ENCODE assay signal across 14 mouse cellular contexts in the genomic region with DNA sequence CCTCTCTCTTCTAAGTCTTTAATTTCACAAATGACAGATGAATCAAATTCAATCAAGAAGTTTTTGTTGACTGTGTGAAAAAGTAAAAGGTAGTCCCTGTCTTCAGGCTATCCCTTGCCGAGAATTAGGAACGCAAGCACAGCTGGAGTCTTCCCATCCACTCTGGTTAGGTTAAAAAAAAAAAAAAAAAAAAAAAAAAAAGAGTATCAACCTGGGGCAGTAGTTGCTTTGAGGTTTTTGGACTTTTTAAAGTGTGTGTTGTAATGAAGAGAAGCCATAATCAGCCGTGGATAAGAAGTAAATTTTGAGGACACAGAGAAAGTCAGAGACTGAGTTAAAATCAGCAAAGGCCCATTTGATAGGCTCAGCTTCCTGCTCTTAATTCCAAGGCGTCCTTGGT. TPM values are rescaled to one million over a fixed set of nuclear protein-coding genes. Genes with fewer than 3 reads are reported as not detected.
DNase-seq lines count a peak whose midpoint lies in the region; ATAC-seq and TF ChIP-seq lines count a peak whose summit lies in the region.
"Had no signal": no experiment of that assay in that cellular context is flagged by ENCODE, and none has a peak within 500 bp of the region (broad histone marks: within the 10 kb centered on the region; RNA-seq: fewer than 3 reads in every experiment).

No protein-coding gene starts in this region.

- no peaks in the 10 kb centered on the region for H3K36me3 ChIP-seq in heart, embryonic 14.5 days (ENCODE audit: control insufficient read depth, insufficient read depth, low read length)
- no peaks in the 10 kb centered on the region for H3K36me3 ChIP-seq in lung, embryonic 16.5 days (ENCODE audit: control insufficient read depth, insufficient read depth, low read length)
- peaks cover 4% of the 10 kb centered on the region; the same call in 1 of the 2 replicates for H3K36me3 ChIP-seq in intestine, embryonic 14.5 days (ENCODE audit: control insufficient read depth, insufficient read depth, low read length)
- no peaks in the 10 kb centered on the region for H3K36me3 ChIP-seq in myocyte (ENCODE audit: control insufficient read depth, insufficient read depth)
- H3K36me3 ChIP-seq: hindbrain, embryonic 12.5 days had no signal

- no peak for ATAC-seq in heart, embryonic 14.5 days (ENCODE audit: insufficient number of reproducible peaks, insufficient read depth, low FRiP score, low read depth)
- no peak for ATAC-seq in lung, embryonic 16.5 days (ENCODE audit: low read depth)
- no peak for ATAC-seq in intestine, embryonic 14.5 days (replicated peaks; ENCODE audit: low FRiP score, low TSS enrichment, low read depth)
- ATAC-seq: CD4-positive, CD25-positive, alpha-beta regulatory T cell, adult 4 months had no signal

- H3K27me3 ChIP-seq in heart, embryonic 14.5 days (ENCODE audit: control insufficient read depth, insufficient read depth, low read length), result no peaks in the 10 kb centered on the region
- H3K27me3 ChIP-seq in lung, embryonic 16.5 days (ENCODE audit: control insufficient read depth, insufficient read depth, low read depth, low read length), result no peaks in the 10 kb centered on the region
- no peaks in the 10 kb centered on the region for H3K27me3 ChIP-seq in intestine, embryonic 14.5 days (replicated peaks; ENCODE audit: control insufficient read depth, insufficient read depth, low read length)
- H3K27me3 ChIP-seq in myocyte (ENCODE audit: control insufficient read depth, insufficient read depth, insufficient read length), result no peaks in the 10 kb centered on the region

- no peak for DNase-seq in heart, postnatal 14 days
- DNase-seq in lung, postnatal 25 days (ENCODE audit: low spot score), result no peak
- DNase-seq in intestine, embryonic 14.5 days (ENCODE audit: low spot score), result no peak
- DNase-seq in ovary, postnatal 36 days (ENCODE audit: low spot score), result no peak
- no peak for DNase-seq in left cerebral cortex, postnatal 14 days (ENCODE audit: low spot score in 2 of 2)
- DNase-seq: cerebellum, postnatal 10 days; gastrocnemius, postnatal 14 days had no signal

- no peak overlapping the region; a peak in 1 of 4 replicates for H3K4me3 ChIP-seq in heart, embryonic 14.5 days (ENCODE audit: control insufficient read depth in 1 of 2, insufficient read depth in 1 of 2, low read depth in 1 of 2, low read length in 2 of 2)
- no peak overlapping the region for H3K4me3 ChIP-seq in lung, embryonic 16.5 days (ENCODE audit: low read length)
- H3K4me3 ChIP-seq in intestine, embryonic 14.5 days (ENCODE audit: low read depth, low read length), result 0 out of 2 replicates have a peak overlapping the region, but pooled peaks have one; percentile 97
- H3K4me3 ChIP-seq in myocyte, result peak overlapping the region; percentile 69

- H3K4me2 ChIP-seq in heart, embryonic 14.5 days (ENCODE audit: low read length), result peak overlapping the region; percentile 80; the same call in 1 of the 2 replicates
- peak overlapping the region; percentile 68; the same call in 1 of the 2 replicates for H3K4me2 ChIP-seq in lung, embryonic 16.5 days (ENCODE audit: low read depth, low read length)
- H3K4me2 ChIP-seq in intestine, embryonic 14.5 days (ENCODE audit: low read length), result no peak overlapping the region
- peak overlapping the region; percentile 67 for H3K4me2 ChIP-seq in myocyte (ENCODE audit: low read depth)

- intact Hi-C loops in heart, postnatal 14 days (cut with DNase I), result loop anchor here (5.0 kb wide), 1 partner anchor 136 kb away; the partner anchor contains the start of gene Atp5e
- intact Hi-C loops in left cerebral cortex, postnatal 14 days (cut with DNase I), result no loop called here

- 58% methylated on average over 4 of the region's 4 CpGs for WGBS in heart, embryonic 14.5 days
- 69% methylated on average over 4 of the region's 4 CpGs for WGBS in lung, embryonic 16.5 days
- WGBS in intestine, embryonic 14.5 days, result 71% methylated on average over 4 of the region's 4 CpGs

- H3K9me3 ChIP-seq in heart, embryonic 14.5 days (ENCODE audit: control insufficient read depth, low read length), result 0 out of 2 replicates have a peak, but pooled peaks cover 4% of the 10 kb centered on the region
- peaks cover 7% of the 10 kb centered on the region; the same call in 1 of the 2 replicates for H3K9me3 ChIP-seq in lung, embryonic 16.5 days (ENCODE audit: control insufficient read depth, low read length)
- no peaks in the 10 kb centered on the region for H3K9me3 ChIP-seq in intestine, embryonic 14.5 days (ENCODE audit: control insufficient read depth, low read length)

- no peak overlapping the region for H3K9ac ChIP-seq in heart, embryonic 14.5 days (ENCODE audit: low read length)
- H3K9ac ChIP-seq in lung, embryonic 16.5 days (ENCODE audit: low read length), result no peak overlapping the region
- H3K9ac ChIP-seq in intestine, embryonic 14.5 days (ENCODE audit: low read length), result no peak overlapping the region
- H3K9ac ChIP-seq: hindbrain, embryonic 12.5 days had no signal

- H3K27ac ChIP-seq in heart, embryonic 14.5 days (replicated peaks in 1 of 2; ENCODE audit: control insufficient read depth in 1 of 2, insufficient read depth in 1 of 2, low read depth in 2 of 2, low read length in 2 of 2), result no peak overlapping the region
- no peak overlapping the region for H3K27ac ChIP-seq in lung, embryonic 16.5 days (ENCODE audit: low read length)
- H3K27ac ChIP-seq in intestine, embryonic 14.5 days (ENCODE audit: low read depth), result no peak overlapping the region
- H3K27ac ChIP-seq: hindbrain, embryonic 12.5 days; layer of hippocampus, adult 2 months had no signal

- no peak for TF ChIP-seq POLR2A in myocyte (IDR thresholded peaks at IDR 0.05; ENCODE audit: insufficient read length, low read depth)

- no peak overlapping the region for H3ac ChIP-seq in myocyte (ENCODE audit: control insufficient read depth, insufficient read length)

- H3K79me2 ChIP-seq in myocyte (ENCODE audit: control insufficient read depth, insufficient read depth), result peaks cover 9% of the 10 kb centered on the region

- peaks cover 0 to 7% of the 10 kb centered on the region in 2 experiments; a peak in 2 of 4 replicates for H3K4me1 ChIP-seq in heart, embryonic 14.5 days (ENCODE audit: control insufficient read depth in 2 of 2, insufficient read depth in 2 of 2, low read length in 2 of 2)
- peaks cover 5% of the 10 kb centered on the region; the same call in 1 of the 2 replicates for H3K4me1 ChIP-seq in lung, embryonic 16.5 days (replicated peaks; ENCODE audit: control insufficient read depth, insufficient read depth, low read length)
- H3K4me1 ChIP-seq in intestine, embryonic 14.5 days (replicated peaks; ENCODE audit: control insufficient read depth, insufficient read depth, low read length), result no peaks in the 10 kb centered on the region

TF ChIP-seq in myocyte, 11 proteins besides CTCF, POLR2A, EP300 and RAD21:
- TF ChIP-seq TCF3 (IDR thresholded peaks at IDR 0.05; ENCODE audit: insufficient read length, low read depth), result no peak
- no peak for TF ChIP-seq REST (IDR thresholded peaks at IDR 0.05; ENCODE audit: insufficient read depth, insufficient read length)
- TF ChIP-seq TCF12 (IDR thresholded peaks at IDR 0.05; ENCODE audit: insufficient read depth, poor library complexity, severe bottlenecking), result no peak
- TF ChIP-seq SRF (IDR thresholded peaks at IDR 0.05; ENCODE audit: control insufficient read depth, insufficient read length, low read depth), result no peak
- no peak for TF ChIP-seq MYOG (IDR thresholded peaks at IDR 0.05; ENCODE audit: control insufficient read depth in 1 of 3, insufficient read depth in 1 of 3, insufficient read length in 2 of 3, low read depth in 2 of 3)
- no peak for TF ChIP-seq USF1 (IDR thresholded peaks at IDR 0.05; ENCODE audit: low read depth)
- TF ChIP-seq E2F4 (IDR thresholded peaks at IDR 0.05; ENCODE audit: insufficient read depth), result no peak
- TF ChIP-seq MAX (IDR thresholded peaks at IDR 0.05; ENCODE audit: low read depth), result no peak
- no peak for TF ChIP-seq CEBPB (IDR thresholded peaks at IDR 0.05; ENCODE audit: insufficient read depth, poor library complexity, severe bottlenecking)
- no peak for TF ChIP-seq POLR2AphosphoS2 (IDR thresholded peaks at IDR 0.05; ENCODE audit: insufficient read length, low read depth)
- TF ChIP-seq MYOD1 (IDR thresholded peaks at IDR 0.05; ENCODE audit: control insufficient read depth in 1 of 3, insufficient read length in 2 of 3, low read depth in 2 of 3), result no peak

RNA-seq across cellular contexts. Expression of gene Gm20721, which starts 20.5 kb away (rescaled TPM):
- 6.8 and 7.5 TPM in 2 replicates for polyA plus RNA-seq in heart, embryonic 14.5 days (2014; fragmentation: Nextera tagmentation; extraction: Ambion mirVana)
- 1 to 10 TPM; 1.7 to 1.8 TPM for total RNA-seq in heart, postnatal 14 days (2021)
- polyA plus RNA-seq in lung, embryonic 16.5 days (2015; fragmentation: Nextera tagmentation; extraction: Ambion mirVana), result 16.9 and 55.8 TPM in 2 replicates
- 8.2 and 12.6 TPM in 2 replicates for polyA plus RNA-seq in intestine, embryonic 14.5 days (2014; fragmentation: Nextera tagmentation; extraction: Ambion mirVana)
- polyA plus RNA-seq in myocyte (2012; fragmentation: generic; extraction: Trizol), result 9.7 TPM
- 1 to 10 TPM; 2.3 to 2.7 TPM for total RNA-seq in left cerebral cortex, postnatal 14 days (2021)
- total RNA-seq: midbrain, postnatal 0 days had no signal

RNA-seq across cellular contexts. Expression of gene Gnas, which starts 41.9 kb away (rescaled TPM):
- 1,524 and 1,578 TPM in 2 replicates for polyA plus RNA-seq in heart, embryonic 14.5 days (2014; fragmentation: Nextera tagmentation; extraction: Ambion mirVana)
- total RNA-seq in heart, postnatal 14 days (2021), result 1,000 to 10,000 TPM; 1,353 to 1,383 TPM
- 1,083 and 1,573 TPM in 2 replicates for polyA plus RNA-seq in lung, embryonic 16.5 days (2015; fragmentation: Nextera tagmentation; extraction: Ambion mirVana)
- polyA plus RNA-seq in intestine, embryonic 14.5 days (2014; fragmentation: Nextera tagmentation; extraction: Ambion mirVana), result 1,658 and 1,793 TPM in 2 replicates
- polyA plus RNA-seq in myocyte (2012; fragmentation: generic; extraction: Trizol), result 1,706 TPM
- total RNA-seq in left cerebral cortex, postnatal 14 days (2021), result 1,000 to 10,000 TPM; 1,818 to 2,021 TPM

Comparison
In these comparisons a context has a peak if more than half of its experiments do, and no peak if none do; other contexts are left out.
1. H3K4me3 ChIP-seq: peak in intestine, embryonic 14.5 days (single experiment) and myocyte (single experiment); none in heart, embryonic 14.5 days (0 of 2) and lung, embryonic 16.5 days (single experiment).